Mouse (Mus musculus): ENCODE data around the gene Foxc2.

Foxc2 gene

DNA sequence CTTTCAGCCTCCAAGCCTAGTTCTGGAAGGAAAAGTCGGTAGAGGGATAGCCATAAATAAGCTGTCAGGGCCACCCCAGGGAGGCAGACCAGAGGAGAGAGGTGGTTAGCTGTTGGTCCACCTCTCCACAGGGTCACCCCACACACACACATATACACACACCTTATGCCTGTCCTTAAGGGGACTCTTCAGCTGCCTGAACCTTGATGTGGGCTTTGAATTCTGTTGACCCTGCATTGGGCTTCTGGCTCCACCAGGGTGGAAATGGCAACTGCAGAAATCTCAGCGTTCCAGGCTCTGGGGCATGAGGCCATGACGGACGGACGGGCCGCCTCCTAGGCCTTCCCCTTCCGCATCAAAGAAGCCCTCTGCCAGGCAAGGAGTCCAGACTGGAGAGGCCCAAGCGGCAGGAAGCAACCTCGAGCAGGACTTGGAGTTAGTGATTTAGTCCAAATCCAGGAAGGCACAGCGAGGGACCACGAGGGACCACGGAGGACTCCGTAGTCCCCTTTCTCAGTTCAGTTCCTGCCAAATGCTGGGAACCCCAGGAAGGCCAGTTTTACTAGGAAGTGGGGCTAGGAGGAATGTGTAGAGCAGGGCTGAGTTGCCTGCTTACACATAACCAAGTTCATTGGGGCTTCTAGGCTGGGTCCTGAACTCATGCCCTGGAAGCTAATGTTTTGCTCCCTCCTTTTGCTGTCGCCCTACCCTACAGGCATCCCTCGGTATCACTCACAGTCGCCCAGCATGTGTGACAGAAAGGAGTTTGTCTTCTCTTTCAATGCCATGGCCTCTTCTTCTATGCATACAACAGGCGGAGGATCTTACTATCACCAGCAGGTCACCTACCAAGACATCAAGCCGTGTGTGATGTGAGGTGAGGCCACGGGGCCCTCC, 29.7 kb upstream of the Foxc2 start:
- no peak for DNase-seq (ENCODE audit: low read depth)

- DNase-seq (ENCODE audit: low read depth): no peak
Measured at GRCm38 (mm10) chr8:121088281-121088680, 27.7 kb upstream of the Foxc2 start.

DNA sequence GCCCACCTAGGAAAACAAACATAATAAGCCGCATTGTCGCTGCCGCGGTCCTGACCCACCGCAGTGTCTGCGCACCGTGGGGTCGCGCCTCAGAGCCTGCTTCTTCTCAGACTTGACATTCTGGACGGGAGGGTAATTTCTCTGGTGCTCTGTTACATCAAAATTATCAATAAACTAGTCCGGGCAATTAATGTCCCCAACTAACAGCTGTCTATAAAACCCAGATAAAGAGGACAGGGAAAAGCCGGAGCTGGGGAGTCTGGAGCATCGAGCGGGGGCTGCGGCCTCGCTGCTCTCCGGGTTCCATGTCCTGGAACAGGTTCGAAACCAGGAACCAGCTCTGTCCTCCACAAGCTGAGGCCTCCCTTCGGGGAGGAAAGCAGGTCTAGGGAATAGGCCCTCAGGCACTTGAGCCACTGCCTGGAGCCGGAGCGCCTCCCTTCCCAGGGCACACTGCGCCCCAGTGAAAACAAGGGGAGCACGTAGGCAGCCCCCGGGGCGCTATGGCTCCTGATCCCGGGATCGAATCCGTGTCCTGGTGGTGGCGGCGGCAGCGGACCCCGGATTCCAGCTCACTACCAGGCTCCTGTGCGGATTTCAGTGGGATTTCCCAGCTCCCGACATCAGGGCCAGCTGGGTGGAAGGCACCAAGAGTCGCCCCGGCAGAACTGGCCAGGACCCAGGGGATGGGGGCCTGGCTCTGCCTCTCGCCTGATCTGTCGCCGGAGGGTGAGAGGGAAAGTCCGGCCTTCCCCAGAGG, 26.9 kb upstream of the Foxc2 start:
- no peak for DNase-seq (ENCODE audit: low read depth)

DNA sequence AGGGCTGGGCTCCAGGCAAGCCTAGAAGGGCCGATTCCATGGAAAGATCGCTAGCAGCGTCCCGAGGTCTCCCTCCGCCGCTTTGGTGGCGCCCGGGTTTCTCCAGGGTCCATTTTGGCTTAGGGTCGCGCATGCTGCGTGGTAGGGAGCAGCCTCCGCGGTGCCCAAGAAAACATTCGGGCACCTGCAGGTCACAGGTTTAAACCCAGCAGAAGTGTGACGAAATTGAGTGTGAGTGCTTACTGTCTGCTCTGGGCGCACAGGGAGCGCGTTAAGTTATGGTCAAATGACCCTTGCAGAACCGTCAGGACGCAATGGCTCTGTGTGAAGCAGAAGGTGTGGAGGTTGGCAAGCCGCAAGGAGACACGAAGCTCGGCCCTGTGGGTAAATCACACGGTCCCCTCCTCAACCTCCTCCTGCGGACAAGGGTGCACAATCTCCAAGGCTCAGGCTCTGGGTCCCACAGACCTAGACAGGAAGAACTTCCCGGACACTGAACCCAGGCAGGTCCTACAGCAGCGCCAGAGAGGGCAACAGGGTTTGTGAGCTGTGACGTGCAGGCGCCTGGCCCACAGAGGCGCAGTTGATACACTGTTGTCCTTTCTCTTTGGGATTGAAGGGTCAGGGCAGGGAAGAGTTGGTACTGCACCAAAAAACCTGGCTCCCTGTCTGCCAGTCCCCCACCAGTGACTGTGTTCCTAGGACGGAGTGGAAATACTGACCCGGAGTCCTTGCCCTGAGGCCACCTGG, 26.2 kb upstream of the Foxc2 start:
- no peak for DNase-seq (ENCODE audit: low read depth)

DNA sequence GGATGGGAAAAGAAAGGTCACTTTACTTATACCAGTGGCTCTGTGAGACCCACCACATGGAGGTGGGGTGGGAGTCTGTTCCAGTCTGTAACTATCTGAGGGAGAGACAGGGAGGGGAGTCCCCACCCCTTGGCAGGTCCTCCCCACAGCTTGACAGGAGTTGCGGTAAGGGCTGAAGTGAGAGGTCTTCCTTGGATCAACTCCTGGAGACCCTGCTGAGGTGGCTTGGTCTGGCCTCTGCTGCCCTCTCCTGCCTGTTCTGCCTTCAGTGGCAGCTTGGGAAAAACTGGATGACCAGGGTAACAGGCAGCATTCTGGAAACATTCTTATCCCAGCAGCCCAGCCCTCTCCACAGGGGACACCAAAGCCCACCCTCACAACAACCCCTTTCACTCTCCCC, 25.3 kb upstream of the Foxc2 start:
- DNase-seq (ENCODE audit: low read depth): no peak

DNA sequence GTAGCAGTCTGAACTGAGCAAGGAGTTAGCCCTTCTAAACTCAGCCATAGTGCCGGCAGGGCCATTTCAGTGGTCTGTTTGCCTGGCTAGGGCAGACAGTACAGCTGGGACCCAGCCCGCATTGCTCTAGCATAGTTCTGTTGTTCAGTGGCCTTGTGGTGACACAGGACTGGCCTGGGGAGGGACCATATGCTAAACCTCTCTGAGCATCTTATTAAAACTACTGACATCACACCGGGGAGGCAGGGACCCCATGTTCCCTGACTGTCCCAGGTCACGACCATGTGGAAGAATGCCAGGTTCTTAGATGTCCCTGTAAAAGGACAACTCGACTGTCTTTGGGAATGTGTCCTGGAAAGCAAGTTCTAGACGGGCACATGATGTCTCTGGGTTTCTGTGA, 23.8 kb upstream of the Foxc2 start:
- DNase-seq (ENCODE audit: low read depth): no peak

DNA sequence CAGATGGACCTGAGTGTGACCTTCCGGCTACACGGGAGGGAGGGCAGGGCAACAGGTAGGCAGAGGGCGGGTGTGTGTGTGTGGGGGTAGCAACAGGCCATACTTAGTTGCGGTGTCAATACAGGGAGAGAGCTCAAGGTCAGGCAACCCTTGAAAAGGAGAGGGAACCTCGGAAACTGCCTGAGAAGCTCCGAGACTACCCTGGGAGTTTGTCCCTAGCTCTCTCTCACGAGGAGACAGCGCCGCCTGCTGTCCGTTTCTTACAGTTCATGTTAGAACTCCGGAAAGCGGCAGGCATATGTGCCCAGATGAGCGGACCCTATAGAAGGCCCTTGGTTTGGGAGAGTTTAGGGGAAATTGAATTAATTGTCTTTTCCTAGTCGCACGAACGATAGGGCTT, 23.3 kb upstream of the Foxc2 start:
- DNase-seq (ENCODE audit: low read depth): peak; percentile 68

GRCm38 (mm10) chr8:121093496-121093895, 22.5 kb upstream of the Foxc2 start:
- no peak for DNase-seq (ENCODE audit: low read depth)

- peak; percentile 65 for DNase-seq (ENCODE audit: low read depth)
Measured at GRCm38 (mm10) chr8:121104049-121104818, 11.7 kb upstream of the Foxc2 start.

DNA sequence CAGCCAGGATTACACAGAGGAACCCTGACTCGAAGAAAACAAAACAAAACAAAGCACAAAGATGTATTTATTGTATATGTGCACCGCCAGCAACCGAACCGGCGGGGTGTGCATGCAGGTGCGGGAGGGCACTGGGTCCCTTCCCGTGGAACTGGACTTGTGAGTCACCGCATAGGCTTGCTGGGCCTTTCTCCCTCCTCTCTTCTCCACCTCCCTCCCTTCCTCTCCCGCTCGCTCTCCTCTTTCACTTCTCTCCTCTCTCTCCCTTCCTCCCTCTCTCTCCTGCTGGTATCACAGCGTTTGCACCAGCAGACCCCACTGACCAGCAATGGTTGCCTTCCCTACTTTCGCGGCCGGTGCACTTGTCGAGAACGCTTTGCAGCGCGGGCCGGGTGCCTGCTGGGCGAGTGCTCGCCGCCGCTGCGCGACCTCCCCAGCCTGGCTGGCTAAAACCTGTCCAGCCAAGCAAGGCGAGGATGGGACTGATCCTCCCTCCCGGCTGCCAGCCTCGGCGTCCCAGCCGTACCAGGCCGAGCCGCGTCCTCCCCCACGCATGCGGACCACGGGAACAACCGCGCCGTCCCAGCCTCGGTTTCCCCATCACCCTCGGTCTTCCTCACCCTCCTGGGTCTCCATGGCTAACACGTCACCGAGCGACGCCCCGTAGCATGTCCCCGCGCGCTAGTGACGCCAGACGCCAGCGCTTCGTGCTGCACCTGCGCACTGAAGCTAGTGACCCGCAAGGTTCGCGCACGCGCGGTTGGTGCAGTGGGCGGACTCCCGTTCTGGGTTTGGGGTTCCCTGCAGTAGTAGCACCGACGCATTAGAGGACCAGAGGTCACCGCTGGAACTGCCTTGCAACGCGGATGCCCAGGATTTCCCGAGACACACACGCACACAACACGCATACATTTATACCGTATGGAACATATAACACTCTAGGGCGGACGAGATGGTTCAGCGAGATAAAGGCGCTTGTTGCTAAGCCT, 8.0 kb upstream of the Foxc2 start, which contains the start of gene Mthfsd:
Gene Mthfsd, minus strand, starts transcription at position 725 of the 989 bp plus-strand sequence.
- DNase-seq (ENCODE audit: low read depth): peak; percentile 94

DNA sequence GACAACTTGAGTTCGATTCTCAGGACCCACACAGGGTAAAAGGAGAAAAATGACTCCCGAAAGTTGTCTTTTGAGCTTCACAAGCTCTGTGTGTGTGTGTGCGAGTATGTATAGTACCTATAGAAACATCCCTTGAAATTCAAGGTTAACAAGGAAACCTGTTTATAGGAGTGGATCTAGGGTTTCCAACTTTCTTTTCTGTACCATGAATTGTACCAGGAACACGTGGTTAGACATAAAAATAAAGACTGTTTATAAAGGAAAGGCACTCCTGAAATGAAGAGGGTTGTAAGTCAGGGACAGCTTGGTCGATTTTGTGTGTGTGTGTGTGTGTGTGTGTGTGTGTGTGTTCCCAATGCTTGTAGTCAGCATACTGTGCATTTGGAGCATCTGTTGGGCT, 7.3 kb upstream of the Foxc2 start:
- no peak for DNase-seq (ENCODE audit: low read depth)

- no peak for DNase-seq (ENCODE audit: low read depth)
Measured at GRCm38 (mm10) chr8:121111145-121111907, 4.6 kb upstream of the Foxc2 start.

DNA sequence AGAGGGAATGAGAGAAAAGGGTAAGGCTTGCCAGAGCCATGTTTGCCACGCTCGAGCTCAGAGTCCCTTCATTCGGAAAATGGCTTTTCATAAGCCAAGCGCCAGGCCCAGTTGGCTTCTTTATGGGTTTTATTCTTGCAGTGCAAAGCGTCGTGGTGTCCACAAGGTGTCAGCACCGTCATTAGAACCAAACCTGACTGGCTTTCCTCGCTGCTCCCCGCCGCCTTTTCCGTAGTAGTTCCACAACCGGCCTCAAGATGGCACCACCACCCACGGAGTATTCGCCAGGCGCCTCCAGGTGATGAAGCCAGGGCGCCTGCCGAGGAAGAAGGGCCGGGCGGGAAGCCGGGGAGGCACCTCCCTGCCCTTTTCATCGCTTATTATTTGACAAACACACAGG, 2.7 kb upstream of the Foxc2 start:
- DNase-seq (ENCODE audit: low read depth): peak; percentile 93

- DNase-seq (ENCODE audit: low read depth): no peak
Measured at GRCm38 (mm10) chr8:121115136-121115535, 835 bp upstream of the Foxc2 start.

DNA sequence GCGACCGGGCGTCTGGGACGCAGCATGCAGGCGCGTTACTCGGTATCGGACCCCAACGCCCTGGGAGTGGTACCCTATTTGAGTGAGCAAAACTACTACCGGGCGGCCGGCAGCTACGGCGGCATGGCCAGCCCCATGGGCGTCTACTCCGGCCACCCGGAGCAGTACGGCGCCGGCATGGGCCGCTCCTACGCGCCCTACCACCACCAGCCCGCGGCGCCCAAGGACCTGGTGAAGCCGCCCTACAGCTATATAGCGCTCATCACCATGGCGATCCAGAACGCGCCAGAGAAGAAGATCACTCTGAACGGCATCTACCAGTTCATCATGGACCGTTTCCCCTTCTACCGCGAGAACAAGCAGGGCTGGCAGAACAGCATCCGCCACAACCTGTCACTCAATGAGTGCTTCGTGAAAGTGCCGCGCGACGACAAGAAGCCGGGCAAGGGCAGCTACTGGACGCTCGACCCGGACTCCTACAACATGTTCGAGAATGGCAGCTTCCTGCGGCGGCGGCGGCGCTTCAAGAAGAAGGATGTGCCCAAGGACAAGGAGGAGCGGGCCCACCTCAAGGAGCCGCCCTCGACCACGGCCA, 717 bp downstream of the Foxc2 start:
- no peak for DNase-seq (ENCODE audit: low read depth)

DNA sequence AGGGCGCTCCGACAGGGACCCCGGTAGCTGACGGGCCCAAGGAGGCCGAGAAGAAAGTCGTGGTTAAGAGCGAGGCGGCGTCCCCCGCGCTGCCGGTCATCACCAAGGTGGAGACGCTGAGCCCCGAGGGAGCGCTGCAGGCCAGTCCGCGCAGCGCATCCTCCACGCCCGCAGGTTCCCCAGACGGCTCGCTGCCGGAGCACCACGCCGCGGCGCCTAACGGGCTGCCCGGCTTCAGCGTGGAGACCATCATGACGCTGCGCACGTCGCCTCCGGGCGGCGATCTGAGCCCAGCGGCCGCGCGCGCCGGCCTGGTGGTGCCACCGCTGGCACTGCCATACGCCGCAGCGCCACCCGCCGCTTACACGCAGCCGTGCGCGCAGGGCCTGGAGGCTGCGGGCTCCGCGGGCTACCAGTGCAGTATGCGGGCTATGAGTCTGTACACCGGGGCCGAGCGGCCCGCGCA, 1.2 kb downstream of the Foxc2 start:
- DNase-seq (ENCODE audit: low read depth): no peak

DNA sequence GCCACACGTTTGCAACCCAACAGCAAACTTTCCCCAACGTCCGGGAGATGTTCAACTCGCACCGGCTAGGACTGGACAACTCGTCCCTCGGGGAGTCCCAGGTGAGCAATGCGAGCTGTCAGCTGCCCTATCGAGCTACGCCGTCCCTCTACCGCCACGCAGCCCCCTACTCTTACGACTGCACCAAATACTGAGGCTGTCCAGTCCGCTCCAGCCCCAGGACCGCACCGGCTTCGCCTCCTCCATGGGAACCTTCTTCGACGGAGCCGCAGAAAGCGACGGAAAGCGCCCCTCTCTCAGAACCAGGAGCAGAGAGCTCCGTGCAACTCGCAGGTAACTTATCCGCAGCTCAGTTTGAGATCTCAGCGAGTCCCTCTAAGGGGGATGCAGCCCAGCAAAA, 1.9 kb downstream of the Foxc2 start:
- no peak for DNase-seq (ENCODE audit: low read depth)

GRCm38 (mm10) chr8:121118634-121119420, 2.9 kb downstream of the Foxc2 start:
- DNase-seq (ENCODE audit: low read depth): no peak
